Mouse (Mus musculus) testis, adult 2 months (tissue): ENCODE results near the gene Noct. TPM values are rescaled to one million over a fixed set of nuclear protein-coding genes. Genes with fewer than 3 reads are reported as not detected.

Experiments used
- H3K27ac ChIP-seq: fragments of 200-500 bp; 2 replicates; pipeline ENCODE4 v1.5.1; 2012; ENCODE audit warnings: low read depth, low read length; ENCODE audit not compliant: control insufficient read depth, insufficient read depth
- H3K27me3 ChIP-seq: fragments of 200-500 bp; 2 replicates; pipeline ENCODE4 v1.6.1; 2012; ENCODE audit warnings: mild to moderate bottlenecking, low read length, moderate library complexity; ENCODE audit not compliant: control insufficient read depth, insufficient read depth
- H3K36me3 ChIP-seq: fragments of 200-500 bp; 2 replicates; pipeline ENCODE4 v1.6.1; 2012; ENCODE audit warnings: mild to moderate bottlenecking, low read length; ENCODE audit not compliant: control insufficient read depth, insufficient read depth
- H3K4me1 ChIP-seq: fragments of 200-500 bp; 2 replicates; pipeline ENCODE4 v1.6.1; 2012; ENCODE audit warnings: low read length; ENCODE audit not compliant: control insufficient read depth, insufficient read depth
- H3K4me3 ChIP-seq: fragments of 200-500 bp; 2 replicates; pipeline ENCODE4 v1.5.1; 2012; ENCODE audit warnings: low read depth, mild to moderate bottlenecking, low read length, moderate library complexity, mixed read lengths; ENCODE audit not compliant: control insufficient read depth
- CTCF ChIP-seq: fragments of 200-500 bp; IDR thresholded peaks from 2 replicates; pipeline ENCODE4 v1.5.1; 2012; ENCODE audit warnings: low read depth, mild to moderate bottlenecking, inconsistent platforms, low read length, moderate library complexity; ENCODE audit not compliant: control insufficient read depth, insufficient read depth, insufficient replicate concordance
- POLR2A ChIP-seq: fragments of 200-500 bp; IDR thresholded peaks from 2 replicates; pipeline ENCODE4 v1.6.1; 2012; ENCODE audit warnings: low read depth, mild to moderate bottlenecking, inconsistent platforms, low read length, moderate library complexity; ENCODE audit not compliant: control insufficient read depth
- polyA plus RNA-seq: library from polyadenylated mRNA; depleted of rRNA; stranded (reverse); fragments of >200 nt; gene quantifications from 2 replicates; pipeline ENCODE4 v1.2.3, GENCODE M21; 2012

Noct gene
- polyA plus RNA-seq, 1 experiment: 7.4 TPM

GRCm38 (mm10) chr3:51256450-51256849, 32.2 kb downstream of the Noct start:
- Histone ChIP-seq H3K27ac (0 out of 2 replicates have a peak overlapping the region, but pooled peaks have one; percentile 18), H3K4me1 (no peaks in the 10 kb centered on the region), H3K36me3 (peaks cover 10% of the 10 kb centered on the region), H3K27me3 (no peaks in the 10 kb centered on the region), H3K4me3 (no peak overlapping the region)
- TF ChIP-seq POLR2A (no peak), CTCF (no peak)

GRCm38 (mm10) chr3:51258070-51258469, 33.8 kb downstream of the Noct start:
- H3K4me3 ChIP-seq: no peak overlapping the region
- peaks cover 10% of the 10 kb centered on the region for H3K36me3 ChIP-seq
- no peaks in the 10 kb centered on the region for H3K27me3 ChIP-seq
- no peak for TF ChIP-seq CTCF
- TF ChIP-seq POLR2A: peak; percentile 14; the same call in 1 of the 2 replicates
- no peaks in the 10 kb centered on the region for H3K4me1 ChIP-seq
- 0 out of 2 replicates have a peak overlapping the region, but pooled peaks have one; percentile 44 for H3K27ac ChIP-seq

DNA sequence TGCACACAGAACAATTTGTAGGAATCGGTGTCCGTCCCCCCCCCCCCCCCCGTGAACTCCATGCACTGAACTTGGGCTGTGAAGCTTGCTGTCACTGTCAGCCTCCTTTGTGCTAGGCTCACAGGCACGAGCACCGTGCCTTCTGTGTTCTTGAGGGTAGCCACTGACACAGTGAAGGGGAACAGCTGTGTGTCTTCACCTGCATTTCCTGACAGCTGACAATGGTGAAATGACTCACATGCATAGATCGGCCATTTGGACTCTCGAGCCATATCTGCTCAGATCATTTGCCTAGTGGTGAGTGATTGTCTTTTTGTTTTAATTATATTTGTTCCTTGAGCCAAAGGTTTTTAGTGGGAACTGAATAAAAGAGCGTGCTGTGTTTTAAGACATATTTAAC, 38.7 kb downstream of the Noct start:
- Histone ChIP-seq H3K4me3 (no peak overlapping the region), H3K27ac (no peak overlapping the region), H3K36me3 (peaks cover 7% of the 10 kb centered on the region), H3K27me3 (no peaks in the 10 kb centered on the region), H3K4me1 (no peaks in the 10 kb centered on the region)
- TF ChIP-seq CTCF (no peak), POLR2A (no peak)

- H3K27me3 ChIP-seq: no peaks in the 10 kb centered on the region
- H3K4me1 ChIP-seq: no peaks in the 10 kb centered on the region
- TF ChIP-seq POLR2A: no peak
- no peak for TF ChIP-seq CTCF
- peaks cover 3% of the 10 kb centered on the region for H3K36me3 ChIP-seq
- H3K4me3 ChIP-seq: no peak overlapping the region
- no peak overlapping the region; the same call in 1 of the 2 replicates for H3K27ac ChIP-seq
These were observed 44.2 kb downstream of the Noct start for GRCm38 (mm10) chr3:51268434-51268833.

GRCm38 (mm10) chr3:51270069-51270817, 46.0 kb downstream of the Noct start:
- no peaks in the 10 kb centered on the region for H3K36me3 ChIP-seq
- H3K4me3 ChIP-seq: no peak overlapping the region
- H3K4me1 ChIP-seq: no peaks in the 10 kb centered on the region; the same call in 1 of the 2 replicates
- peak overlapping the region; percentile 25; the same call in 1 of the 2 replicates for H3K27ac ChIP-seq
- H3K27me3 ChIP-seq: no peaks in the 10 kb centered on the region
- TF ChIP-seq CTCF: no peak
- TF ChIP-seq POLR2A: no peak

DNA sequence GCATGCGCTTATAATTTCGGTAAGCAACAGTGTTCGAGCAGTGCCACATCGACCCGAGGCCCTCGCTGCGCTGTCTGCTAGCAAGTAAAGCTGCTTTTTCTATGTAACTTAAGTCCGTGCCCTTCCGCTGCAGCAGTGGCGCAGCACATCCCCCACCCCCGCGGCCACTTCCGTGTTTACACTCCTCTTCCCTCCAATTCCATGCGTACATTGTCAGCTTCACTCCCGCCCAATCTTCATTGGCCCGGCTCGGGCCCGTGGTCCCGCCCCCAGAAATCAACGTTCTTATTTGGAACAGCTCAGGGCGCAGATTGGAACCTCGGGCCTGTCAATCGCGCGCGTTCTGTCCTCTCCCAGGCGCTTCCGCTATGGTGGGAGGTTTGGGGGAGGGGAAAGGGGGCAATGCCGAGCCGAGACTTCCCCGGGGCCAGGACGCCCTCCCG, 51.7 kb downstream of the Noct start:
- H3K4me3 ChIP-seq: peak overlapping the region; percentile 99

GRCm38 (mm10) chr3:51276421-51277111, 52.3 kb downstream of the Noct start:
- H3K4me3 ChIP-seq: peak overlapping the region; percentile 99
- TF ChIP-seq CTCF (no peak), POLR2A (no peak)
- H3K36me3 ChIP-seq: no peaks in the 10 kb centered on the region
- H3K27ac ChIP-seq: peak overlapping the region; percentile 88
- H3K4me1 ChIP-seq: peaks cover 2% of the 10 kb centered on the region
- H3K27me3 ChIP-seq: no peaks in the 10 kb centered on the region

More for the DNA sequence above, 51.7 kb downstream of the Noct start:
- H3K36me3 ChIP-seq: no peaks in the 10 kb centered on the region
- TF ChIP-seq CTCF: no peak
- peak; percentile 53 for TF ChIP-seq POLR2A
- no peaks in the 10 kb centered on the region for H3K27me3 ChIP-seq
- H3K4me1 ChIP-seq: peaks cover 2% of the 10 kb centered on the region
- H3K27ac ChIP-seq: peak overlapping the region; percentile 24
